Mouse (Mus musculus) MEL (cell line): ENCODE results near the gene B3galnt2.
A peak's percentile ranks its signal among the peaks of the same experiment; 100 is the strongest.

Source experiments
- CTCF ChIP-seq, 3 experiments: IDR thresholded peaks in 2 of 3; conservative IDR thresholded peaks in 1 of 3; 2 replicates each; pipeline ENCODE4 v1.5.1; 2011 to 2012; ENCODE audit warnings: low read length in 3 of 3, low read depth in 2 of 3, mild to moderate bottlenecking in 2 of 3, improper control_type of control experiment in 1 of 3, inconsistent platforms in 1 of 3, mixed read lengths in 1 of 3, moderate library complexity in 1 of 3; ENCODE audit not compliant: control insufficient read depth in 1 of 3, insufficient read depth in 1 of 3, poor library complexity in 1 of 3, severe bottlenecking in 1 of 3
- EP300 ChIP-seq, 2 experiments: IDR thresholded peaks; 2 replicates each; pipeline ENCODE4 v1.6.1; 2011; ENCODE audit warnings: improper control_type of control experiment in 2 of 2, low read length in 2 of 2, low read depth in 1 of 2, mild to moderate bottlenecking in 1 of 2
- GATA1 ChIP-seq: IDR thresholded peaks from 2 replicates; pipeline ENCODE4 v1.6.1; 2011; ENCODE audit warnings: low read depth, low read length, improper control_type of control experiment
- MAZ ChIP-seq: IDR thresholded peaks from 2 replicates; pipeline ENCODE4 v1.6.1; 2012; ENCODE audit warnings: low read depth, mild to moderate bottlenecking, inconsistent platforms, low read length, improper control_type of control experiment
- MYB ChIP-seq: IDR thresholded peaks from 2 replicates; pipeline ENCODE4 v1.6.1; 2011; ENCODE audit warnings: mild to moderate bottlenecking, low read depth, low read length, improper control_type of control experiment
- POLR2A ChIP-seq, 2 experiments: IDR thresholded peaks; 2 replicates each; pipeline ENCODE4 v1.6.1; 2011 to 2012; ENCODE audit warnings: low read length in 2 of 2, mild to moderate bottlenecking in 2 of 2, control low read depth in 1 of 2, improper control_type of control experiment in 1 of 2, low read depth in 1 of 2, moderate library complexity in 1 of 2; ENCODE audit not compliant: control insufficient read depth in 1 of 2, insufficient read depth in 1 of 2, poor library complexity in 1 of 2
- POLR2AphosphoS2 ChIP-seq: IDR thresholded peaks from 2 replicates; pipeline ENCODE4 v1.6.1; 2011; ENCODE audit warnings: low read length, improper control_type of control experiment
- TBP ChIP-seq: IDR thresholded peaks from 2 replicates; pipeline ENCODE4 v1.8.0; 2011; ENCODE audit warnings: low read depth, low read length, improper control_type of control experiment
- USF2 ChIP-seq, 2 experiments: IDR thresholded peaks; 2 replicates each; pipeline ENCODE4 v1.6.1; 2011 to 2012; ENCODE audit warnings: improper control_type of control experiment in 2 of 2, low read length in 2 of 2, borderline replicate concordance in 1 of 2, inconsistent platforms in 1 of 2, low read depth in 1 of 2, mild to moderate bottlenecking in 1 of 2; ENCODE audit not compliant: insufficient read depth in 1 of 2
- ZMIZ1 ChIP-seq: IDR thresholded peaks from 2 replicates; pipeline ENCODE4 v1.6.1; 2012; ENCODE audit warnings: low read depth, mild to moderate bottlenecking, inconsistent platforms, low read length, improper control_type of control experiment, moderate library complexity

DNA sequence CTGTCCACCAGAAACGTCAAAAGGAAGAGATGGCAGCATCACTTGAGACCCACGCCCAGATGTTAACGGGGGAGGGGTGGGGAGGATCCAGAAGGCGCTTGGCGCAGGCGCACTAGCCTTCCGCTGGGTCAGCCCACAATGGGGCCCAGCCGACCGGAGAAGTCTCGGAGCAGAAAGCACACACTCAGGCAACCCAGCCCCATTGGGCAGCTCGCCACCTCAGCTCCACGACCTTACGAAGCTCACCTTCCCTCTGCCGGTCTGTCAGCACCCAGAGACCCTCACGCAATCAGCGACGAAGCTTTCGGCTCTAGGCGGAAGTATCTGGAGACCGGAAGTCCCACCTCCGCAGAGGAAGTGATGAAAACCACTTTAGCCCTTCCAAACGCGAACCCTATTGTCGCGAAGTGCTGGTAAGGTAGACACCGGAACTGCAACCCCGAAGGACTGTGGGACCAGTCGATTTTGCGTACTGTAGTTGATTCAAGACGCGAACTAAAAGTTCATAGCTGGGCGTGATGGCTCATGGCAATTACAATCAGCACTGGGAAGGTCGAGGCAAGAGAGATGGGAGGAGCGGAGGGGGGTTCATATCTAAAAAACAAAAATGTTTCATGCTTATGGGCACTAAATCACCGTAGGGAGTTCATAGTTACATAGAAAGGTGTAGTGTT is 85.2 kb downstream of the B3galnt2 start, which contains the start of gene Tbce:
- peak; percentile 67 to 92; a peak in 3 of 4 replicates for TF ChIP-seq POLR2A (IDR thresholded peaks at IDR 0.05; ENCODE audit: control insufficient read depth in 1 of 2, insufficient read depth in 1 of 2, low read depth in 1 of 2, low read length in 2 of 2, poor library complexity in 1 of 2)
- TF ChIP-seq POLR2AphosphoS2, result peak; percentile 48
- no peak; the same call in 1 of the 2 replicates for TF ChIP-seq MAZ
- TF ChIP-seq CTCF (IDR thresholded peaks at IDR 0.05 in 2 of 3, conservative IDR thresholded peaks at IDR 0.05 in 1 of 3; ENCODE audit: control insufficient read depth in 1 of 3, insufficient read depth in 1 of 3, low read depth in 2 of 3, low read length in 3 of 3, poor library complexity in 1 of 3, severe bottlenecking in 1 of 3), result no peak
- peak; percentile 72 for TF ChIP-seq TBP
- TF ChIP-seq USF2 (IDR thresholded peaks at IDR 0.05; ENCODE audit: borderline replicate concordance in 1 of 2, insufficient read depth in 1 of 2, low read depth in 1 of 2, low read length in 2 of 2), result no peak
- TF ChIP-seq EP300 (IDR thresholded peaks at IDR 0.05; ENCODE audit: low read depth in 1 of 2, low read length in 2 of 2), result peak in 1 of 2 experiments; percentile 8; a peak in 1 of 4 replicates
- TF ChIP-seq ZMIZ1, result peak; percentile 31; the same call in 1 of the 2 replicates
- TF ChIP-seq MYB, result no peak
- no peak for TF ChIP-seq GATA1
